Mouse (Mus musculus) mesoderm, embryonic 11.5 days (tissue): ENCODE measurements around the gene Ttn.

Source experiments
- DNase-seq: peaks from one replicate; pipeline ENCODE4 v3.0.0-alpha.2; 2012; ENCODE audit warnings: low read depth, low spot score

The Ttn gene

GRCm38 (mm10) chr2:76965542-76965941 lies 16.8 kb downstream of the Ttn start:
- no peak for DNase-seq

GRCm38 (mm10) chr2:76962045-76962432 lies 20.3 kb downstream of the Ttn start:
- no peak for DNase-seq

- no peak for DNase-seq
Measured at GRCm38 (mm10) chr2:76961420-76962044, 20.8 kb downstream of the Ttn start.

- DNase-seq: no peak
Measured at GRCm38 (mm10) chr2:76949774-76950173, 32.6 kb downstream of the Ttn start.

- DNase-seq: no peak
Measured at GRCm38 (mm10) chr2:76938515-76938914, 43.8 kb downstream of the Ttn start.

GRCm38 (mm10) chr2:76929718-76930117 lies 52.6 kb downstream of the Ttn start:
- peak; percentile 81 for DNase-seq

GRCm38 (mm10) chr2:76928816-76929215 lies 53.5 kb downstream of the Ttn start:
- DNase-seq: no peak

- no peak for DNase-seq
Measured at GRCm38 (mm10) chr2:76928298-76928697, 54.0 kb downstream of the Ttn start.

- no peak for DNase-seq
Measured at GRCm38 (mm10) chr2:76926927-76927326, 55.4 kb downstream of the Ttn start.

- no peak for DNase-seq
Measured at GRCm38 (mm10) chr2:76914959-76915358, 67.4 kb downstream of the Ttn start.

- DNase-seq: no peak
Measured at GRCm38 (mm10) chr2:76908705-76909457, 73.5 kb downstream of the Ttn start.

GRCm38 (mm10) chr2:76903351-76903750 lies 79.0 kb downstream of the Ttn start:
- no peak for DNase-seq

- DNase-seq: no peak
Measured at GRCm38 (mm10) chr2:76901476-76902086, 80.8 kb downstream of the Ttn start.

- DNase-seq: no peak
Measured at GRCm38 (mm10) chr2:76899886-76900285, 82.5 kb downstream of the Ttn start.

GRCm38 (mm10) chr2:76896990-76897389 lies 85.4 kb downstream of the Ttn start:
- DNase-seq: no peak

GRCm38 (mm10) chr2:76895327-76895726 lies 87.0 kb downstream of the Ttn start:
- no peak for DNase-seq

GRCm38 (mm10) chr2:76888721-76889120 lies 93.6 kb downstream of the Ttn start:
- no peak for DNase-seq

- no peak for DNase-seq
Measured at GRCm38 (mm10) chr2:76885855-76886254, 96.5 kb downstream of the Ttn start.

- no peak for DNase-seq
Measured at GRCm38 (mm10) chr2:76881406-76881805, 100.9 kb downstream of the Ttn start.

- no peak for DNase-seq
Measured at GRCm38 (mm10) chr2:76875587-76875986, 106.8 kb downstream of the Ttn start.

GRCm38 (mm10) chr2:76866928-76867327 lies 115.4 kb downstream of the Ttn start:
- DNase-seq: peak; percentile 78

- DNase-seq: no peak
Measured at GRCm38 (mm10) chr2:76865497-76865896, 116.8 kb downstream of the Ttn start.

- no peak for DNase-seq
Measured at GRCm38 (mm10) chr2:76861327-76861726, 121.0 kb downstream of the Ttn start.
